Mouse (Mus musculus) midbrain, embryonic 14.5 days (tissue): ENCODE measurements around the gene Pla2g4e. TPM values are rescaled to one million over a fixed set of nuclear protein-coding genes. Genes with fewer than 3 reads are reported as not detected.

ENCODE experiments used
- ATAC-seq: fragments of 200-750 bp; cut with Nextera tagmentation; 2 replicates; pipeline ENCODE4 v1.8.0; 2017; ENCODE audit warnings: moderate number of reproducible peaks, moderate library complexity; ENCODE audit not compliant: low FRiP score, low TSS enrichment
- DNase-seq: peaks from one replicate; pipeline ENCODE4 v3.0.0-alpha.2; 2015
- H3K27ac ChIP-seq: fragments of 300-500 bp; sonication (generic); replicated peaks from 2 replicates; pipeline ENCODE4 v1.5.1; 2014; ENCODE audit warnings: mild to moderate bottlenecking, low read depth, low read length, moderate library complexity
- H3K27me3 ChIP-seq: fragments of 300-500 bp; sonication (generic); 2 replicates; pipeline ENCODE4 v1.6.1; 2014; ENCODE audit warnings: low read length, control low read depth, mixed read lengths; ENCODE audit not compliant: control insufficient read depth, insufficient read depth
- H3K36me3 ChIP-seq: fragments of 300-500 bp; sonication (generic); 2 replicates; pipeline ENCODE4 v1.6.1; 2014; ENCODE audit warnings: low read length, control low read depth; ENCODE audit not compliant: control insufficient read depth, insufficient read depth
- H3K4me1 ChIP-seq: fragments of 300-500 bp; sonication (generic); 2 replicates; pipeline ENCODE4 v1.6.1; 2014; ENCODE audit warnings: mild to moderate bottlenecking, antibody characterized with exemption, low read length, control low read depth; ENCODE audit not compliant: control insufficient read depth, insufficient read depth
- H3K4me2 ChIP-seq: fragments of 300-500 bp; sonication (generic); 2 replicates; pipeline ENCODE4 v1.6.1; 2014; ENCODE audit warnings: mild to moderate bottlenecking, low read length, moderate library complexity
- H3K4me3 ChIP-seq: fragments of 300-500 bp; sonication (generic); replicated peaks from 2 replicates; pipeline ENCODE4 v1.5.1; 2014; ENCODE audit warnings: low read depth, low read length
- H3K9ac ChIP-seq: fragments of 300-500 bp; sonication (generic); replicated peaks from 2 replicates; pipeline ENCODE4 v1.6.1; 2014; ENCODE audit warnings: mild to moderate bottlenecking, low read length, moderate library complexity
- H3K9me3 ChIP-seq: fragments of 300-500 bp; sonication (generic); 2 replicates; pipeline ENCODE4 v1.6.1; 2016; ENCODE audit warnings: low read length, control low read depth, mixed read lengths; ENCODE audit not compliant: control insufficient read depth
- WGBS: fragments of 180-500 bp; shearing (Covaris S2); extraction: QIAGEN DNeasy Blood & Tissue Kit; methylation state at CpG from one replicate; pipeline ENCODE4 v1.1.7; 2014; 5-methylcytosine and 5-hydroxymethylcytosine counted together
- polyA plus RNA-seq: library from polyadenylated mRNA; unstranded; fragments of >200 nt; fragmentation: Nextera tagmentation; extraction: Ambion mirVana; gene quantifications from 2 replicates; pipeline ENCODE4 v1.2.1, GENCODE M21; 2014

Gene Pla2g4e
- polyA plus RNA-seq, 1 experiment from 2014 or later = 3.5 TPM

GRCm38 (mm10) chr2:120146543-120146942 is 98.6 kb downstream of the Pla2g4e start:
- H3K4me2 ChIP-seq = no peak overlapping the region
- WGBS = 87% methylated on average over 2 of the region's 2 CpGs
- no peaks in the 10 kb centered on the region for H3K4me1 ChIP-seq
- no peaks in the 10 kb centered on the region for H3K36me3 ChIP-seq
- H3K4me3 ChIP-seq = no peak overlapping the region
- no peak overlapping the region for H3K27ac ChIP-seq
- H3K27me3 ChIP-seq = no peaks in the 10 kb centered on the region
- no peaks in the 10 kb centered on the region for H3K9me3 ChIP-seq
- DNase-seq (no peak), ATAC-seq (no peak)
- no peak overlapping the region for H3K9ac ChIP-seq

GRCm38 (mm10) chr2:120144390-120144789 is 100.7 kb downstream of the Pla2g4e start:
- Histone ChIP-seq H3K9me3 (no peaks in the 10 kb centered on the region), H3K4me1 (no peaks in the 10 kb centered on the region), H3K9ac (no peak overlapping the region), H3K27ac (no peak overlapping the region), H3K27me3 (no peaks in the 10 kb centered on the region), H3K4me2 (no peak overlapping the region), H3K36me3 (no peaks in the 10 kb centered on the region), H3K4me3 (no peak overlapping the region)
- ATAC-seq (no peak), DNase-seq (no peak)
- WGBS = 93% methylated on average over 4 of the region's 4 CpGs

- DNase-seq = no peak
- WGBS = 90% methylated on average over 5 of the region's 5 CpGs
Observed at GRCm38 (mm10) chr2:120142336-120142735, 102.8 kb downstream of the Pla2g4e start.

DNA sequence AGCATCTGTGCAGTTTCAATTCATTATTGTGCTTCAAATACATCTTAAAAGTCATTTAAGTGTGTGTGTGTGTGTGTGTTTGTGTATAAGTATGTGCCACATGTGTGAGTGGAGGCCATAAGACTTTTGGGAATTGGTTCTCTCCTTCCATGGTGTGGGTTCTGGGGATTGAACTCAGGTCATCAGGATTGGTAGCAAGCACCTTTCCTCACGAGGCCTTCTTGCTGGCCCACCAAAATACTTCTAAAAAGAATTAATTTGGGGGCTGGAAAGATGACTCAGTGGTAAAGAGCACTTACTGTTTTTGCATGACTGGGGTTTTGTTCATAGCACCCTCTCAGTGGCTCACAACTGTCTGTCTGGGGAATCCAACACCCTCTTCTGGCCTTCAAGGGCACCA is 103.5 kb downstream of the Pla2g4e start:
- H3K9me3 ChIP-seq = no peaks in the 10 kb centered on the region
- H3K9ac ChIP-seq = no peak overlapping the region
- no peak overlapping the region for H3K4me3 ChIP-seq
- no peaks in the 10 kb centered on the region for H3K27me3 ChIP-seq
- H3K4me2 ChIP-seq = no peak overlapping the region
- 83% methylated on average over 1 of the region's 1 CpGs for WGBS
- ATAC-seq (no peak), DNase-seq (no peak)
- no peak overlapping the region for H3K27ac ChIP-seq
- H3K4me1 ChIP-seq = no peaks in the 10 kb centered on the region
- no peaks in the 10 kb centered on the region for H3K36me3 ChIP-seq

More at GRCm38 (mm10) chr2:120142336-120142735, 102.8 kb downstream of the Pla2g4e start:
- Histone ChIP-seq H3K36me3 (no peaks in the 10 kb centered on the region), H3K9me3 (no peaks in the 10 kb centered on the region), H3K9ac (no peak overlapping the region), H3K4me2 (no peak overlapping the region), H3K4me3 (no peak overlapping the region), H3K27ac (no peak overlapping the region), H3K27me3 (no peaks in the 10 kb centered on the region), H3K4me1 (no peaks in the 10 kb centered on the region)
- ATAC-seq = no peak

GRCm38 (mm10) chr2:120140326-120140725 is 104.8 kb downstream of the Pla2g4e start:
- DNase-seq (no peak), ATAC-seq (no peak)
- Histone ChIP-seq H3K4me3 (no peak overlapping the region), H3K4me2 (no peak overlapping the region), H3K27me3 (no peaks in the 10 kb centered on the region), H3K9ac (no peak overlapping the region), H3K4me1 (no peaks in the 10 kb centered on the region), H3K36me3 (no peaks in the 10 kb centered on the region), H3K27ac (no peak overlapping the region), H3K9me3 (no peaks in the 10 kb centered on the region)
- WGBS = 97% methylated on average over 5 of the region's 5 CpGs

DNA sequence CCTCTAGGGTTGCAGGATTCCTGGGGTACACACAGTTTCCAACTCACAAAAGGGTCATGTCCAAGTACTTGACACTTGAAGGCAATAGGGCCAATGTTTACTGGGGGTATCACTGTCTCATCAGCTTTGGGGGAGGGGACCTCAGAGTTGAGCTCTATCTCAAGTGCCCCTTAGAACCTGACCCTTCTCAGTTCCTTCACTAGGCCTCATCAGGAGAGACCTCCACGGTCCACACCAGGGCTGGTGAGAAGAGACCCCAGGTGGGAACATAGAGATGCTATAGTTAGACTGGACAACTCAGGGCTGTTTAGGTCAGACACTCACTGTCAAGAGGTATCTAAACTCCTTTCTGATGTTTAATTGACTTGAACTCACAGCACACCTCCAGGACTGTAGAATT is 106.0 kb downstream of the Pla2g4e start:
- no peak for DNase-seq

DNA sequence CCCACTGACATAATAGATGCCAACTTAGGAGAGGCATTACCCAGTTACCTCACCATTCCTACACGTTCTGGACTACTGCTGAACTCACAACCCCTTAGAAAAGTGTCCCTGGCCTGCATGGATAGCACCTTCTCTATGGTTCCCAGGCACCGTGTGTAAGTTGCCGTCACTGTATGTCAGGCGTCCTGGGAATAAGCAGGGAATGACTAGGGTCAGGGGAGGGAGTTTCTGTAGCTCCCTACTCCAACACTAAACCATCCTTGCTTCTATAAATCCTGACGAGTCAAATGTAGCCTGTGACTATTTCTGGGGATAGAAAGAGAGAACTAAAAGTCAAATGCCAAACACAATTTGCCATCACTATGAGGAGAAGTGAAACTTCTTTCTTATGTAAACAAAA is 107.9 kb downstream of the Pla2g4e start:
- DNase-seq = no peak
- H3K4me1 ChIP-seq = no peaks in the 10 kb centered on the region
- no peak overlapping the region for H3K4me3 ChIP-seq
- no peak overlapping the region for H3K9ac ChIP-seq
- 76% methylated on average over 5 of the region's 5 CpGs for WGBS
- H3K27ac ChIP-seq = no peak overlapping the region
- no peak overlapping the region for H3K4me2 ChIP-seq
- H3K27me3 ChIP-seq = no peaks in the 10 kb centered on the region
- H3K36me3 ChIP-seq = no peaks in the 10 kb centered on the region
- ATAC-seq = no peak
- no peaks in the 10 kb centered on the region for H3K9me3 ChIP-seq

More for the DNA sequence above, 106.0 kb downstream of the Pla2g4e start:
- Histone ChIP-seq H3K36me3 (no peaks in the 10 kb centered on the region), H3K4me2 (no peak overlapping the region), H3K4me3 (no peak overlapping the region), H3K9ac (no peak overlapping the region), H3K27me3 (no peaks in the 10 kb centered on the region), H3K9me3 (no peaks in the 10 kb centered on the region), H3K4me1 (no peaks in the 10 kb centered on the region), H3K27ac (no peak overlapping the region)
- no peak for ATAC-seq
- 81% methylated on average over 1 of the region's 1 CpGs for WGBS

DNA sequence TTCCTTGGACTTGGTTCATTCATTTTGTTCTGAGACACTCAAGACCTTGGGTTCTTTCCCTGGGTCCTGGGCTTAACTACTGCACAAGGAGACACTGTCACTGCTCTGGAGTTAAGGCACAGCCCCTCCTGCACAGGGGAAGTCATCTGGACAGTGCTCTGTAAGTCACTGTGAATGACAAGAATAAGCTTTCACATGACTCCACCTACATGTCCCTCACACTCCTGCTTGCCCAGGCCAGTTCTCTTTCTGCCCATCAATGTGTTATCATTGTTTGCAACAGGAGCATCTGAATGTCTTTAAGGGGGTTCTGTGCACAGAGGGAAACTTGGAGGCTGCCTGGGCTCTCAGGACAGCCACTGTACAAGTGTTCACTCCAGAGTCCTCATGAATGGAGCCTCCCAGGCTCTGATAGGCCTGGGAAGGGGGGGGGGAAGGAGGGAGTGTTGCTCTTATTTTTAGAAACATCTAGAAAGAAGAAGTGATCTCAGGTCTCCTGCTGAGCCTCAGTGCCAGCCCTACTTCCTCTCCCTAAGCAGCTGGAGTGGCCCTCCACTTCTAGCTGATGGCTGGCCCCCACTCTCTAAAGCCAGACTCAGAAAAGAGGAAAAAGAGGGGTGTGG is 110.6 kb downstream of the Pla2g4e start:
- no peaks in the 10 kb centered on the region for H3K36me3 ChIP-seq
- no peak overlapping the region for H3K4me3 ChIP-seq
- H3K27ac ChIP-seq = no peak overlapping the region
- ATAC-seq = no peak
- no peaks in the 10 kb centered on the region for H3K9me3 ChIP-seq
- H3K9ac ChIP-seq = no peak overlapping the region
- DNase-seq = no peak
- H3K4me1 ChIP-seq = no peaks in the 10 kb centered on the region
- H3K4me2 ChIP-seq = no peak overlapping the region
- no peaks in the 10 kb centered on the region for H3K27me3 ChIP-seq

DNA sequence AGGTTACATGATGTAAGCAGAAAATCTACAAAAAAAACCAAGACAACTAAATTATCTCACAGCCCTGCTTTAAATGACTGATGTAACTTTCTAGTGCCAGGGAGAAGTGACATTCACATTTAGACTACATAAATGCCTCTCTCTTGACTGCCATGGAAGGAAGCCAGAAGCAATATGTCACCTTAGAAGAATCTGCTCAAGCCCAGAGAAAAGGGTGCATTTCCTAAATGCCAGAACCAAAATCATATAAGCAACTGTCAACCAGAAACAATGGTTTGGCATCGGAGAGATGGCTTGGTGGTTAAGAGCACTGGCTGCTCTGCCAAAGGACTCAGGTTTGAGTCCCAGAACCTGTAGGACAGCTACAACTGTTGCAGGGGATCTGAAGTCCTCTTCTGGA is 113.3 kb downstream of the Pla2g4e start:
- Histone ChIP-seq H3K4me2 (no peak overlapping the region), H3K9me3 (no peaks in the 10 kb centered on the region), H3K27ac (no peak overlapping the region), H3K4me1 (no peaks in the 10 kb centered on the region), H3K27me3 (no peaks in the 10 kb centered on the region), H3K9ac (no peak overlapping the region), H3K4me3 (no peak overlapping the region), H3K36me3 (no peaks in the 10 kb centered on the region)
- WGBS = 95% methylated on average over 1 of the region's 1 CpGs
- no peak for ATAC-seq
- DNase-seq = no peak
